Mouse (Mus musculus) limb, embryonic 10.5 days (tissue): ENCODE data around the gene Haspin. TPM values are rescaled to one million over a fixed set of nuclear protein-coding genes. Genes with fewer than 3 reads are reported as not detected.
"Not testable (repeated sequence)": the region's sequence is repeated elsewhere in the genome, so short reads cannot be mapped to it uniquely, and the experiment has no call there.

Experiments
- DNase-seq: peaks from one replicate; pipeline ENCODE4 v3.0.0-alpha.2; 2017; ENCODE audit warnings: low spot score
- H3K27ac ChIP-seq: fragments of 300-500 bp; sonication (generic); 2 replicates; pipeline ENCODE4 v1.5.1; 2016; ENCODE audit warnings: mild to moderate bottlenecking
- H3K27me3 ChIP-seq: fragments of 300-500 bp; sonication (generic); 2 replicates; pipeline ENCODE4 v1.6.1; 2016; ENCODE audit warnings: low read depth, mild to moderate bottlenecking; ENCODE audit not compliant: poor library complexity, severe bottlenecking
- H3K36me3 ChIP-seq: fragments of 300-500 bp; sonication (generic); 2 replicates; pipeline ENCODE4 v1.6.1; 2016; ENCODE audit warnings: mild to moderate bottlenecking, moderate library complexity
- H3K4me1 ChIP-seq: fragments of 300-500 bp; sonication (generic); 2 replicates; pipeline ENCODE4 v1.6.1; 2016
- H3K4me3 ChIP-seq: fragments of 300-500 bp; sonication (generic); 2 replicates; pipeline ENCODE4 v1.5.1; 2016; ENCODE audit warnings: mild to moderate bottlenecking, moderate library complexity
- H3K9me3 ChIP-seq: fragments of 300-500 bp; sonication (generic); replicated peaks from 2 replicates; pipeline ENCODE4 v1.6.1; 2016; ENCODE audit warnings: mild to moderate bottlenecking
- WGBS: fragments of 180-500 bp; shearing (Covaris S2); methylation state at CpG from one replicate; pipeline ENCODE4 v1.1.7; 2016; 5-methylcytosine and 5-hydroxymethylcytosine counted together
- polyA plus RNA-seq: library from polyadenylated mRNA; unstranded; fragments of >200 nt; fragmentation: Nextera tagmentation; extraction: Ambion mirVana; gene quantifications from 2 replicates; pipeline ENCODE4 v1.2.1, GENCODE M21; 2016

The Haspin gene
- polyA plus RNA-seq, 1 experiment from 2014 or later = 25.5 TPM

GRCm38 (mm10) chr11:73132999-73133398 lies 5.1 kb downstream of the Haspin start:
- no peak for DNase-seq
- Histone ChIP-seq H3K9me3 (no peaks in the 10 kb centered on the region), H3K4me1 (peaks cover 30% of the 10 kb centered on the region), H3K27me3 (no peaks in the 10 kb centered on the region), H3K4me3 (no peak overlapping the region), H3K27ac (no peak overlapping the region), H3K36me3 (peaks cover 80% of the 10 kb centered on the region)
- 96% methylated on average over 6 of the region's 6 CpGs for WGBS

- Histone ChIP-seq H3K9me3 (no peaks in the 10 kb centered on the region), H3K36me3 (peaks cover 89% of the 10 kb centered on the region), H3K27ac (no peak overlapping the region), H3K4me3 (no peak overlapping the region), H3K4me1 (peaks cover 12% of the 10 kb centered on the region), H3K27me3 (no peaks in the 10 kb centered on the region)
- 84% methylated on average over 7 of the region's 7 CpGs for WGBS
- no peak for DNase-seq
These were observed 7.1 kb downstream of the Haspin start for GRCm38 (mm10) chr11:73131020-73131419.

GRCm38 (mm10) chr11:73126495-73126894 lies 11.6 kb downstream of the Haspin start:
- no peaks in the 10 kb centered on the region for H3K9me3 ChIP-seq
- H3K27ac ChIP-seq = no peak overlapping the region
- no peaks in the 10 kb centered on the region for H3K4me1 ChIP-seq
- peaks cover 72% of the 10 kb centered on the region for H3K36me3 ChIP-seq
- 92% methylated on average over 6 of the region's 6 CpGs for WGBS
- H3K27me3 ChIP-seq = no peaks in the 10 kb centered on the region
- no peak for DNase-seq
- no peak overlapping the region for H3K4me3 ChIP-seq

GRCm38 (mm10) chr11:73111414-73111813 lies 26.7 kb downstream of the Haspin start:
- no peaks in the 10 kb centered on the region for H3K36me3 ChIP-seq
- DNase-seq = no peak
- WGBS = 73% methylated on average over 6 of the region's 6 CpGs
- no peak overlapping the region for H3K4me3 ChIP-seq
- no peaks in the 10 kb centered on the region for H3K9me3 ChIP-seq
- no peaks in the 10 kb centered on the region for H3K4me1 ChIP-seq
- no peak overlapping the region for H3K27ac ChIP-seq
- H3K27me3 ChIP-seq = no peaks in the 10 kb centered on the region

GRCm38 (mm10) chr11:73109941-73110340 lies 28.2 kb downstream of the Haspin start:
- H3K4me3 ChIP-seq = no peak overlapping the region
- H3K27me3 ChIP-seq = no peaks in the 10 kb centered on the region
- no peak overlapping the region for H3K27ac ChIP-seq
- no peak for DNase-seq
- H3K4me1 ChIP-seq = no peaks in the 10 kb centered on the region
- H3K36me3 ChIP-seq = no peaks in the 10 kb centered on the region
- WGBS = 93% methylated on average over 3 of the region's 3 CpGs
- H3K9me3 ChIP-seq = no peaks in the 10 kb centered on the region

- H3K36me3 ChIP-seq = no peaks in the 10 kb centered on the region
- no peak overlapping the region for H3K27ac ChIP-seq
- 80% methylated on average over 14 of the region's 14 CpGs for WGBS
- H3K4me3 ChIP-seq = no peak overlapping the region
- no peak for DNase-seq
- H3K27me3 ChIP-seq = no peaks in the 10 kb centered on the region
- no peaks in the 10 kb centered on the region for H3K9me3 ChIP-seq
- no peaks in the 10 kb centered on the region for H3K4me1 ChIP-seq
These were observed 29.0 kb downstream of the Haspin start for GRCm38 (mm10) chr11:73108898-73109625.

- Histone ChIP-seq H3K4me1 (no peaks in the 10 kb centered on the region), H3K9me3 (no peaks in the 10 kb centered on the region), H3K4me3 (no peak overlapping the region), H3K27me3 (no peaks in the 10 kb centered on the region), H3K27ac (no peak overlapping the region), H3K36me3 (no peaks in the 10 kb centered on the region)
- no peak for DNase-seq
- WGBS = 67% methylated on average over 5 of the region's 5 CpGs
These were observed 29.7 kb downstream of the Haspin start for GRCm38 (mm10) chr11:73108195-73108897.

GRCm38 (mm10) chr11:73107358-73107757 lies 30.7 kb downstream of the Haspin start:
- H3K27ac ChIP-seq, DNase-seq, H3K4me3 ChIP-seq, H3K4me1 ChIP-seq, H3K36me3 ChIP-seq, H3K27me3 ChIP-seq, H3K9me3 ChIP-seq: not testable (repeated sequence)
- 43% methylated on average over 3 of the region's 3 CpGs for WGBS

- Histone ChIP-seq H3K27me3 (no peaks in the 10 kb centered on the region), H3K4me1 (no peaks in the 10 kb centered on the region), H3K9me3 (no peaks in the 10 kb centered on the region), H3K27ac (no peak overlapping the region), H3K36me3 (no peaks in the 10 kb centered on the region), H3K4me3 (no peak overlapping the region)
- DNase-seq = no peak
- 72% methylated on average over 3 of the region's 3 CpGs for WGBS
These were observed 32.8 kb downstream of the Haspin start for GRCm38 (mm10) chr11:73105246-73105645.

- no peak overlapping the region for H3K4me3 ChIP-seq
- DNase-seq = no peak
- H3K36me3 ChIP-seq = no peaks in the 10 kb centered on the region
- no peak overlapping the region for H3K27ac ChIP-seq
- no peaks in the 10 kb centered on the region for H3K27me3 ChIP-seq
- H3K9me3 ChIP-seq = no peaks in the 10 kb centered on the region
- 87% methylated on average over 4 of the region's 4 CpGs for WGBS
- H3K4me1 ChIP-seq = no peaks in the 10 kb centered on the region
These were observed 36.8 kb downstream of the Haspin start for GRCm38 (mm10) chr11:73101308-73101707.

GRCm38 (mm10) chr11:73099976-73100750 lies 37.9 kb downstream of the Haspin start:
- WGBS = 77% methylated on average over 14 of the region's 14 CpGs

GRCm38 (mm10) chr11:73098860-73099259 lies 39.2 kb downstream of the Haspin start:
- Histone ChIP-seq H3K4me3 (no peak overlapping the region), H3K36me3 (no peaks in the 10 kb centered on the region), H3K27me3 (no peaks in the 10 kb centered on the region), H3K27ac (no peak overlapping the region), H3K9me3 (no peaks in the 10 kb centered on the region), H3K4me1 (no peaks in the 10 kb centered on the region)
- WGBS = 58% methylated on average over 5 of the region's 5 CpGs
- DNase-seq = no peak

More at GRCm38 (mm10) chr11:73099976-73100750, 37.9 kb downstream of the Haspin start:
- Histone ChIP-seq H3K4me1 (no peaks in the 10 kb centered on the region), H3K4me3 (no peak overlapping the region), H3K36me3 (no peaks in the 10 kb centered on the region), H3K27me3 (no peaks in the 10 kb centered on the region), H3K27ac (no peak overlapping the region), H3K9me3 (no peaks in the 10 kb centered on the region)
- no peak for DNase-seq
